Mouse (Mus musculus): ENCODE data around the gene Mast4. TPM values are rescaled to one million over a fixed set of nuclear protein-coding genes. Genes with fewer than 3 reads are reported as not detected.

Mast4 gene
- polyA plus RNA-seq, 1 experiment from 2014 or later = 10.1 TPM

- no peak overlapping the region for H3K9ac ChIP-seq (ENCODE audit: low read depth, low read length)
- H3K4me1 ChIP-seq (replicated peaks; ENCODE audit: control insufficient read depth, insufficient read depth, low read length) = no peaks in the 10 kb centered on the region
- no peak overlapping the region for H3K4me3 ChIP-seq (ENCODE audit: low read depth, low read length)
- DNase-seq (ENCODE audit: low spot score) (no peak), ATAC-seq (replicated peaks; ENCODE audit: low FRiP score) (no peak)
- H3K27ac ChIP-seq (ENCODE audit: low read depth, low read length) = no peak overlapping the region
- no peak overlapping the region for H3K4me2 ChIP-seq
- 52% methylated on average over 22 of the region's 22 CpGs for WGBS
- H3K36me3 ChIP-seq (ENCODE audit: control insufficient read depth, insufficient read depth, low read length) = no peaks in the 10 kb centered on the region
- H3K27me3 ChIP-seq (replicated peaks; ENCODE audit: control insufficient read depth, insufficient read depth, low read length) = no peaks in the 10 kb centered on the region
- H3K9me3 ChIP-seq (ENCODE audit: control insufficient read depth, low read length) = no peaks in the 10 kb centered on the region
Observed at GRCm38 (mm10) chr13:103121796-103122792, 212.2 kb downstream of the Mast4 start.

GRCm38 (mm10) chr13:103120669-103121131 is 213.6 kb downstream of the Mast4 start:
- Histone ChIP-seq H3K36me3 (ENCODE audit: control insufficient read depth, insufficient read depth, low read length) (no peaks in the 10 kb centered on the region), H3K27ac (ENCODE audit: low read depth, low read length) (no peak overlapping the region), H3K9me3 (ENCODE audit: control insufficient read depth, low read length) (no peaks in the 10 kb centered on the region), H3K4me2 (no peak overlapping the region), H3K4me3 (ENCODE audit: low read depth, low read length) (no peak overlapping the region), H3K27me3 (replicated peaks; ENCODE audit: control insufficient read depth, insufficient read depth, low read length) (no peaks in the 10 kb centered on the region), H3K9ac (ENCODE audit: low read depth, low read length) (no peak overlapping the region), H3K4me1 (replicated peaks; ENCODE audit: control insufficient read depth, insufficient read depth, low read length) (no peaks in the 10 kb centered on the region)
- WGBS = 32% methylated on average over 7 of the region's 7 CpGs
- ATAC-seq (replicated peaks; ENCODE audit: low FRiP score) (no peak), DNase-seq (ENCODE audit: low spot score) (no peak)

GRCm38 (mm10) chr13:103119728-103120127 is 214.6 kb downstream of the Mast4 start:
- no peaks in the 10 kb centered on the region for H3K9me3 ChIP-seq (ENCODE audit: control insufficient read depth, low read length)
- no peak overlapping the region for H3K4me3 ChIP-seq (ENCODE audit: low read depth, low read length)
- no peaks in the 10 kb centered on the region for H3K4me1 ChIP-seq (replicated peaks; ENCODE audit: control insufficient read depth, insufficient read depth, low read length)
- ATAC-seq (replicated peaks; ENCODE audit: low FRiP score) (no peak), DNase-seq (ENCODE audit: low spot score) (no peak)
- no peak overlapping the region for H3K9ac ChIP-seq (ENCODE audit: low read depth, low read length)
- H3K36me3 ChIP-seq (ENCODE audit: control insufficient read depth, insufficient read depth, low read length) = no peaks in the 10 kb centered on the region
- 88% methylated on average over 9 of the region's 9 CpGs for WGBS
- H3K27me3 ChIP-seq (replicated peaks; ENCODE audit: control insufficient read depth, insufficient read depth, low read length) = no peaks in the 10 kb centered on the region
- no peak overlapping the region for H3K27ac ChIP-seq (ENCODE audit: low read depth, low read length)
- H3K4me2 ChIP-seq = no peak overlapping the region

GRCm38 (mm10) chr13:103115116-103115515 is 219.2 kb downstream of the Mast4 start:
- Histone ChIP-seq H3K9me3 (ENCODE audit: control insufficient read depth, low read length) (no peaks in the 10 kb centered on the region), H3K36me3 (ENCODE audit: control insufficient read depth, insufficient read depth, low read length) (no peaks in the 10 kb centered on the region), H3K4me1 (replicated peaks; ENCODE audit: control insufficient read depth, insufficient read depth, low read length) (no peaks in the 10 kb centered on the region), H3K27ac (ENCODE audit: low read depth, low read length) (no peak overlapping the region), H3K27me3 (replicated peaks; ENCODE audit: control insufficient read depth, insufficient read depth, low read length) (no peaks in the 10 kb centered on the region), H3K4me2 (no peak overlapping the region), H3K9ac (ENCODE audit: low read depth, low read length) (no peak overlapping the region), H3K4me3 (ENCODE audit: low read depth, low read length) (no peak overlapping the region)
- ATAC-seq (replicated peaks; ENCODE audit: low FRiP score) (no peak), DNase-seq (ENCODE audit: low spot score) (no peak)
- WGBS = 79% methylated on average over 4 of the region's 4 CpGs

GRCm38 (mm10) chr13:103114274-103114673 is 220.0 kb downstream of the Mast4 start:
- DNase-seq (ENCODE audit: low spot score) (no peak), ATAC-seq (replicated peaks; ENCODE audit: low FRiP score) (no peak)
- Histone ChIP-seq H3K9ac (ENCODE audit: low read depth, low read length) (no peak overlapping the region), H3K36me3 (ENCODE audit: control insufficient read depth, insufficient read depth, low read length) (no peaks in the 10 kb centered on the region), H3K4me3 (ENCODE audit: low read depth, low read length) (no peak overlapping the region), H3K9me3 (ENCODE audit: control insufficient read depth, low read length) (no peaks in the 10 kb centered on the region), H3K4me1 (replicated peaks; ENCODE audit: control insufficient read depth, insufficient read depth, low read length) (no peaks in the 10 kb centered on the region), H3K4me2 (no peak overlapping the region), H3K27ac (ENCODE audit: low read depth, low read length) (no peak overlapping the region), H3K27me3 (replicated peaks; ENCODE audit: control insufficient read depth, insufficient read depth, low read length) (no peaks in the 10 kb centered on the region)
- WGBS = 72% methylated on average over 5 of the region's 5 CpGs

GRCm38 (mm10) chr13:103109872-103110271 is 224.4 kb downstream of the Mast4 start:
- WGBS = 34% methylated on average over 10 of the region's 10 CpGs
- Histone ChIP-seq H3K9me3 (ENCODE audit: control insufficient read depth, low read length) (no peaks in the 10 kb centered on the region), H3K36me3 (ENCODE audit: control insufficient read depth, insufficient read depth, low read length) (no peaks in the 10 kb centered on the region), H3K27ac (ENCODE audit: low read depth, low read length) (no peak overlapping the region), H3K4me3 (ENCODE audit: low read depth, low read length) (no peak overlapping the region), H3K27me3 (replicated peaks; ENCODE audit: control insufficient read depth, insufficient read depth, low read length) (no peaks in the 10 kb centered on the region), H3K4me1 (replicated peaks; ENCODE audit: control insufficient read depth, insufficient read depth, low read length) (no peaks in the 10 kb centered on the region), H3K9ac (ENCODE audit: low read depth, low read length) (no peak overlapping the region), H3K4me2 (no peak overlapping the region)
- DNase-seq (ENCODE audit: low spot score) (peak; percentile 51), ATAC-seq (replicated peaks; ENCODE audit: low FRiP score) (no peak)

- Histone ChIP-seq H3K27ac (ENCODE audit: low read depth, low read length) (no peak overlapping the region), H3K27me3 (replicated peaks; ENCODE audit: control insufficient read depth, insufficient read depth, low read length) (no peaks in the 10 kb centered on the region), H3K9me3 (ENCODE audit: control insufficient read depth, low read length) (no peaks in the 10 kb centered on the region), H3K9ac (ENCODE audit: low read depth, low read length) (no peak overlapping the region), H3K36me3 (ENCODE audit: control insufficient read depth, insufficient read depth, low read length) (no peaks in the 10 kb centered on the region), H3K4me3 (ENCODE audit: low read depth, low read length) (no peak overlapping the region), H3K4me2 (no peak overlapping the region), H3K4me1 (replicated peaks; ENCODE audit: control insufficient read depth, insufficient read depth, low read length) (no peaks in the 10 kb centered on the region)
- DNase-seq (ENCODE audit: low spot score) (no peak), ATAC-seq (replicated peaks; ENCODE audit: low FRiP score) (no peak)
- 82% methylated on average over 5 of the region's 5 CpGs for WGBS
Observed at GRCm38 (mm10) chr13:103107362-103107761, 226.9 kb downstream of the Mast4 start.

GRCm38 (mm10) chr13:103102598-103102997 is 231.7 kb downstream of the Mast4 start:
- no peaks in the 10 kb centered on the region for H3K27me3 ChIP-seq (replicated peaks; ENCODE audit: control insufficient read depth, insufficient read depth, low read length)
- ATAC-seq (replicated peaks; ENCODE audit: low FRiP score) (no peak), DNase-seq (ENCODE audit: low spot score) (no peak)
- no peaks in the 10 kb centered on the region for H3K9me3 ChIP-seq (ENCODE audit: control insufficient read depth, low read length)
- H3K4me1 ChIP-seq (replicated peaks; ENCODE audit: control insufficient read depth, insufficient read depth, low read length) = no peaks in the 10 kb centered on the region
- no peaks in the 10 kb centered on the region for H3K36me3 ChIP-seq (ENCODE audit: control insufficient read depth, insufficient read depth, low read length)
- no peak overlapping the region for H3K27ac ChIP-seq (ENCODE audit: low read depth, low read length)
- no peak overlapping the region for H3K4me3 ChIP-seq (ENCODE audit: low read depth, low read length)
- WGBS = 81% methylated on average over 6 of the region's 6 CpGs
- H3K9ac ChIP-seq (ENCODE audit: low read depth, low read length) = no peak overlapping the region
- H3K4me2 ChIP-seq = no peak overlapping the region

Measured in liver, embryonic 11.5 days (tissue).